Mouse (Mus musculus): Measurements from ENCODE around the gene Smo.
"Not testable (repeated sequence)": the region's sequence is repeated elsewhere in the genome, so short reads cannot be mapped to it uniquely, and the experiment has no call there.

The Smo gene

DNA sequence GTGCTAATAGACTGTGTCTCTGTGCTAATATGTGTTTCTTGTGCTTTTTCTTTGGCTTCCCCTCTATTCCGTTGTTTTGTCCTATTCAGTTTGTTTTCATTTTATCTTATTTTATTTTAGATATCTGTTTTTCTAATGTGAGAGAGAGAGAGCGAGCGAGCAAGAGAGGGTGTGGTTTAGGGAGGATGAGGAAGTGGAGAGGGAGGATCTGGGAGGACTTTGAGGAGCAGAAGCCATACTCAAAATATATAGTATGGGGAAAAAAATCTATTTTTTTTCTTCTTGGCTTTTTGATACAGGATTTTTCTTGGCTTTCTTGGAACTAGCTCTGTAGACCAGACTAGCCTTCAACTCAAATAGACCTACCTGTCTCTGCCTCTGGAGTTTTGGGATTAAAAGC is 7.3 kb upstream of the Smo start:
- no peak for DNase-seq

- DNase-seq, result no peak
These were observed 5.8 kb upstream of the Smo start for GRCm38 (mm10) chr6:29729491-29729890.

- DNase-seq, result peak; percentile 35
These were observed 567 bp downstream of the Smo start for GRCm38 (mm10) chr6:29735689-29736451.

- no peak for DNase-seq
These were observed 1.5 kb downstream of the Smo start for GRCm38 (mm10) chr6:29736610-29737458.

DNA sequence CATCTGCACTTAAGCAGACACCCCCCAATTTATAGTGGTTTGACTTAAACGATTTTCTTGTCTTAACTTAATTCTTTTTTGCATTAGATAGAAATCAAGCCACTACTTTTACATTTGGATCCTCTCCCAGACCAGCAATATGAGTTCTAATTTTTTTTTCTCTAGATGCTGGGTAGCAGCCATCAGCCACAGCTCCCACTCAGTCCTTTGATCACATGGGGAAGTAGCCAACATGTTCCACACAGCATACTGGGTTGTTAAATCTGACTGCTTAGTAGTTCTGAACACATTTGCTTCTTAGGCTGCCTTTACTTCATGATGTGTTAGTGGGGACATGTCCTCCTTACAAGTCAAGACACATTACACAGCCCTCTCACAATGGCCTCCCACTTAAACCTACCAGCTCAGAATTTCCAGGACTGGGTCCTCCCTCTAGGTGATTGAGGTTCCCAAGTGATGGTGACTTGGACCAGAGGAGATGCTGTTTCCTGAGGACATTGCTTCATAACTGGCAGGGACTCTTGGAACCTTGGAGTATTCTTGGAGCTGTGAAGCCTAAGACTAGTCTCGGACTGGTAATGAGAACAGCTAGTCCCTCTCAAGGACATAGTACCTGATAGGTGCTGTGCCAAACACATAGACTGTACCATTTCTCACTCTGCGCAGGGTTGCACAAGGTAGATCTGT is 16.3 kb downstream of the Smo start:
- no peak for DNase-seq

DNA sequence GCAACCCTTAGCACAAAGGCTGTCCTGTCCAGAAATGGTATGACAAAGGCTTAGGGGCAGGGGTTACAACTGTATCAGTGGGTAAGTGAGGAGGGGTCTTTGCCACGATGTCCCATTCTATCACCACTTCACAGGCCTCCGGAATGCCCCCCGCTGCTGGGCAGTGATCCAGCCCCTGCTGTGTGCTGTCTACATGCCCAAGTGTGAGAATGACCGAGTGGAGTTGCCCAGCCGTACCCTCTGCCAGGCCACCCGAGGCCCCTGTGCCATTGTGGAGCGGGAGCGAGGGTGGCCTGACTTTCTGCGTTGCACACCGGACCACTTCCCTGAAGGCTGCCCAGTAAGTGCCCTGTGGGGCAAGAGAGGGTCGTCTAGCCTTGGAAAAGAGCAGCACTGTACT is 18.0 kb downstream of the Smo start:
- no peak for DNase-seq

DNA sequence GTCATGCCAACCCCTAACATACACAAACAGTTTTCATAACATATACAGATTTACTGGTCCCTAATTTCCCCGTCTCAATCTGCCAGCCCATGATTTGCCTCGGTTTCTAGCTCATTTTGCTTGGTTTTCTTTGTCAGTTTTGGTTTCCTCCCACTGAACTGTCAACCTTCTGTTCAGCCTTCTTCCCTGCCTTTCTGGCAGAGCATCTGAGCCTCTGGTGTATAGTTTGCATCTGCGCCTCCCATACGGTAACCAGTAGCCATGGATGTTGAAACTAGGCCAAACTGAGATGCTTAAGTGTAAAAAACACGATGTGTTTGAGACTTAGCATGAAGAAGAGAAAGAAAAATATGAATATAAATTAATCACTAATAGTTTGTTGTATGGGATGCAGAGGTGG is 20.7 kb downstream of the Smo start:
- DNase-seq, result no peak

GRCm38 (mm10) chr6:29756476-29756875 is 21.2 kb downstream of the Smo start:
- DNase-seq, result no peak

GRCm38 (mm10) chr6:29758417-29758816 is 23.1 kb downstream of the Smo start:
- peak; percentile 74 for DNase-seq

- DNase-seq, result no peak
These were observed 23.8 kb downstream of the Smo start for GRCm38 (mm10) chr6:29759012-29759679.

GRCm38 (mm10) chr6:29760397-29760796 is 25.1 kb downstream of the Smo start:
- DNase-seq, result not testable (repeated sequence)

GRCm38 (mm10) chr6:29761282-29761681 is 26.0 kb downstream of the Smo start:
- no peak for DNase-seq

GRCm38 (mm10) chr6:29762524-29762923 is 27.2 kb downstream of the Smo start:
- DNase-seq, result no peak

DNA sequence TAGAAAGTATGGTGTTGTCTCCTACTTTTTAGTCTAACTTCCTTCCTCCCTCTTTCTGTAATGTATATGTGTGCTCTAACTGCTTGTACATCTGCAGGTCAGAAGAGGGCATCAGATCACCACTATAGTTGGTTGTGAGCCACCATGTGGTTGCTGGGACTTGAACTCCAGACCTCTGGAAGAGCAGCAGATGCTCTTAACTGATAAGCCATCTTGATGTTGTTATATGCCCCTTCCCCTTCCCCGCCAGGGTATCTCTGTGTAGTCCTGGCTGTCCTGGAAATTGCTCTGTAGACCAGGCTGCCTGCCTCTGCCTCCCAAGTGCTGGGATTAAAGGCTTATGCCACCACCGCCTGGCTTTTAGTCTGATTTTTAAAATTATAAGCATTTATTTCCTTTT is 31.6 kb downstream of the Smo start:
- DNase-seq, result no peak

DNA sequence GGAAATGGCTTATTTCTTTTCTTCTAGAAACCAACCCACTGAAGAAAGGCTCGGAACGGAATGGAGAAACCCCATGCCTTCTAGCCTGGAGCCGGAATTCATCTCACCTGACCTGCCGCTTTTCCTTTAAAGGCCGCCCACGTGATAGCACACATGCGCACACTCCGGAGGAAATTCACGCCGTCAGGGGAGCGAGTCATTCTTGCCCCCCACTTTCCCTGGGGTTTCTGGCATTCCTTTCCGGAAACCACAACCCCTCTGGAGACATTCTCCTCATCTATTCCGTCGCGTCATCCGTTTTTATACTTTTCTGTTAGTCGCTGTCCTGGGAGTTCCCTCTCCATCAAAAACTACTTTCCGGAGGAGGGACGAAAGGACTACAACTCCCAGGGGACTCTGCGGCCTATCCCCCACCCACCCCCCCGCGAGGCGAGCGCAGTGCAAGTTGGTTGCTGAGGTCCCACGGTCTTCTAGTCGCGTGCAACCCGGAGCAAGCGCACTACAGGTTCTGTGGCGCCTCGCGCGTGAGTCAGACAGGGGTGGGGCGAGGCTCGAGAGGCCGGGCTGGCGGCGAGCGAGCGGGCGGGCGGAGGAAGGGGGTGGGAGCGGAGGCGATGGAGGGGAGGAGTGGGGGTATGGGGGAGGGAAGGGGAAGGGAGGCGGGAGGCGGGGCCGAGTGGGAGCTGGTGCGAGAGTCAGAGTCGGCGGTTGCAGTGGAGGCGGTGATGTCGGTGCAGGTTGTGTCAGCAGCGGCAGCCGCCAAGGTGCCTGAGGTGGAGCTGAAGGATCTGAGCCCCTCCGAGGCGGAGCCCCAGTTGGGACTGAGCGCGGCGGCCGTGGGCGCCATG is 32.7 kb downstream of the Smo start, which contains the start of gene Ahcyl2:
Gene Ahcyl2 (plus strand): TSS at position 199 of the 848 bp plus-strand sequence.
- peak; percentile 95 for DNase-seq

DNA sequence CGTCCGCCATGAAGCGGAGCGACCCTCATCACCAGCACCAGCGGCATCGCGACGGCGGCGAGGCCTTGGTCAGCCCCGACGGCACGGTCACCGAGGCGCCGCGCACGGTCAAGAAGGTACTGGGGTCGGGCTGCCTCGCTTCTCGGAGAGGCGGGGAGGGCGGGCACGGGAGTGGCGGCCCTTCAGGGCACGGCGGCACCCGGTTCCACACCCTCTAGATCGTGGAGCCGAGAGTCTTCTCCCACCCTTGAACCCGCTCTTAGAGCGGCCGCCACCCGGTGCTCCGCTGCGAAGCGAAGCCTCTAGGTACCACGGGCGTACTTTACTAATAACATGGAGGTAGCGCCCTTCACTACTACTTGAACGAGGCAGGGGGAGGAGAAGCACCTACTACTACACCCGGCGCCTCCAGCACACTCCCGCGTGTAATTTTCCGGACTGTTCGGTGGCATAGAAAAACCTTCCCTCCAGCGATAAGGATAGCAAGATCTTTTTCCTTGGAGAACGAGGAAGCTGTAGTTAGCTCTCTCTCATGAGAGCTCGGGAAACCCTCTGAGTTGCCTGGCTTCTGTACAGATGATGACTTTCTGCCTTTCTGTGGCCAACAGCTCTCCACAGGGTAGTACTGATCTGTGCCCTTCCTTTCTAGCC is 33.6 kb downstream of the Smo start:
- peak; percentile 50 for DNase-seq

DNA sequence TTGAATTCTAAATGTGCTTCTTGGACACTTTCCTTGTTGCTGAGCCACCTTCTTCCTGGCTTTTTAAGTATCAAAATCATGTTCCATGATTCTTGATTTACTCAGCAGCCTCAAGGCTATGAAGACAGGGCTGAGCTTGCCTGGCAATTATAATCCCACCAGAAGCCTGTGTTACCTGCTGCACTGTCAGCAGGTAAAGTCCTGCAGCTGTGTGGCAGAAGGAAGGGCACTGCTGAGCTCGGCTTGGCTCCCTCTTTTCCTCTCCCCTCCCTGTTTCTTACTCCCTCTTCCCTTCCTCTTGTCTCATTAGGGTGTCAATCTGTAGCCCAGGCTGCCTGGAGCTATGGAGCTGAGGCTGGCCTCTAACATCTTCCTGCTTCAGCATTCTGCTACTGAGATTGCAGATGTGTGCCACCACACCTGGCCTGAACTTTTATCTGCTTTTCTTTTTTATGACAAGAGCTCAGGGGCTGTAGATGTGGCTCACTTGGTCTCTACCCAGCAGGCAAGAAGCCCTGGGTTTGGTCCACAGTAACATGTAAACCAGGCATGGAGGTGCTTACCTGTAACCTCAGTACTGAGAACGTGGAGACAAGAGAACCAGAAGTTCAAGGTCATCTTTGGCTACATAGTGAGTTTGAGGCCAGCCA is 35.5 kb downstream of the Smo start:
- no peak for DNase-seq

DNA sequence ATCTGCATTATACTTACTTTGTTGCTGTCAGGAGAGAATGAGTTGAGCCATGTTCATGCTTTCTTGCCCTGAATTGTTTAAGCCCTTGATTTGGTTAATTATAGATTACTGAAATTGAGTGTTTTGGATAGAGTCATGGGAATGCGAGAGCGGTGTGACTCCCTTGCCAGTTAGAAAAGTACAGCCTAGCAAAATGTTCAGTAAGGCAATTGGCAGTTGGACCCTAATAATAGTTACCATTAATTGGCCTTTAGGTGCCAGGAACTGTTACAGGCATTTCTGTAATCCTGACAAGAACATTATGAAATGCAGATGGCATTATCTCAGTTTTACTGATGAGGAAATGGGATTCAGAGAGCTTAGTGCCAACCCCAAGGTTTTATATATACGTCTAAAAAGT is 36.9 kb downstream of the Smo start:
- no peak for DNase-seq

GRCm38 (mm10) chr6:29774161-29774560 is 38.9 kb downstream of the Smo start:
- DNase-seq, result no peak

- DNase-seq, result no peak
These were observed 40.3 kb downstream of the Smo start for GRCm38 (mm10) chr6:29775609-29776008.
